Mouse (Mus musculus) kidney, embryonic 15.5 days (tissue): ENCODE results near the gene Cntnap5a. TPM values are rescaled to one million over a fixed set of nuclear protein-coding genes. Genes with fewer than 3 reads are reported as not detected.

Experiments used
- ATAC-seq: fragments of 200-750 bp; cut with Nextera tagmentation; replicated peaks from 2 replicates; pipeline ENCODE4 v1.8.0; 2017; ENCODE audit warnings: moderate TSS enrichment; ENCODE audit not compliant: low FRiP score
- H3K27ac ChIP-seq: fragments of 300-500 bp; sonication (generic); 2 replicates; pipeline ENCODE4 v1.5.1; 2015; ENCODE audit warnings: mild to moderate bottlenecking, inconsistent platforms
- H3K27me3 ChIP-seq: fragments of 300-500 bp; sonication (generic); 2 replicates; pipeline ENCODE4 v1.6.1; 2015; ENCODE audit warnings: inconsistent platforms
- H3K36me3 ChIP-seq: fragments of 300-500 bp; sonication (generic); 2 replicates; pipeline ENCODE4 v1.6.1; 2015; ENCODE audit warnings: inconsistent platforms
- H3K4me1 ChIP-seq: fragments of 300-500 bp; sonication (generic); 2 replicates; pipeline ENCODE4 v1.6.1; 2015; ENCODE audit warnings: inconsistent platforms
- H3K4me2 ChIP-seq: fragments of 300-500 bp; sonication (generic); 2 replicates; pipeline ENCODE4 v1.6.1; 2015; ENCODE audit warnings: moderate library complexity, mild to moderate bottlenecking, inconsistent platforms
- H3K4me3 ChIP-seq: fragments of 300-500 bp; sonication (generic); replicated peaks from 2 replicates; pipeline ENCODE4 v1.5.1; 2015; ENCODE audit warnings: mild to moderate bottlenecking, inconsistent platforms
- H3K9ac ChIP-seq: fragments of 300-500 bp; sonication (generic); 2 replicates; pipeline ENCODE4 v1.6.1; 2015; ENCODE audit warnings: mild to moderate bottlenecking, inconsistent platforms
- H3K9me3 ChIP-seq: fragments of 300-500 bp; sonication (generic); replicated peaks from 2 replicates; pipeline ENCODE4 v1.6.1; 2016; ENCODE audit warnings: inconsistent platforms
- WGBS: fragments of 180-500 bp; shearing (Covaris S2); methylation state at CpG from one replicate; pipeline ENCODE4 v1.1.7; 2015; ENCODE audit warnings: mixed read lengths; 5-methylcytosine and 5-hydroxymethylcytosine counted together
- polyA plus RNA-seq: library from polyadenylated mRNA; unstranded; fragments of >200 nt; fragmentation: Nextera tagmentation; extraction: Ambion mirVana; gene quantifications from 2 replicates; pipeline ENCODE4 v1.2.1, GENCODE M21; 2015

Cntnap5a gene
- polyA plus RNA-seq, 1 experiment from 2014 or later = 0.04 TPM

GRCm38 (mm10) chr1:115925953-115926665 is 241.6 kb downstream of the Cntnap5a start:
- H3K4me1 ChIP-seq = no peaks in the 10 kb centered on the region
- no peaks in the 10 kb centered on the region for H3K27me3 ChIP-seq
- H3K36me3 ChIP-seq = no peaks in the 10 kb centered on the region
- 85% methylated on average over 1 of the region's 1 CpGs for WGBS
- no peak overlapping the region for H3K4me2 ChIP-seq
- H3K27ac ChIP-seq = no peak overlapping the region
- no peaks in the 10 kb centered on the region for H3K9me3 ChIP-seq
- no peak overlapping the region for H3K4me3 ChIP-seq
- no peak for ATAC-seq
- no peak overlapping the region for H3K9ac ChIP-seq

- no peaks in the 10 kb centered on the region for H3K9me3 ChIP-seq
- no peaks in the 10 kb centered on the region for H3K27me3 ChIP-seq
- H3K4me2 ChIP-seq = no peak overlapping the region
- H3K36me3 ChIP-seq = no peaks in the 10 kb centered on the region
- 68% methylated on average over 1 of the region's 1 CpGs for WGBS
- H3K27ac ChIP-seq = no peak overlapping the region
- H3K9ac ChIP-seq = no peak overlapping the region
- ATAC-seq = no peak
- no peak overlapping the region for H3K4me3 ChIP-seq
- no peaks in the 10 kb centered on the region for H3K4me1 ChIP-seq
These were observed 247.5 kb downstream of the Cntnap5a start for GRCm38 (mm10) chr1:115932045-115932444.

GRCm38 (mm10) chr1:115945892-115946291 is 261.3 kb downstream of the Cntnap5a start:
- WGBS = 85% methylated on average over 3 of the region's 3 CpGs
- no peak overlapping the region for H3K9ac ChIP-seq
- no peaks in the 10 kb centered on the region for H3K36me3 ChIP-seq
- no peak overlapping the region for H3K4me2 ChIP-seq
- H3K4me3 ChIP-seq = no peak overlapping the region
- H3K4me1 ChIP-seq = no peaks in the 10 kb centered on the region
- H3K9me3 ChIP-seq = no peaks in the 10 kb centered on the region
- no peaks in the 10 kb centered on the region for H3K27me3 ChIP-seq
- no peak for ATAC-seq
- H3K27ac ChIP-seq = no peak overlapping the region

GRCm38 (mm10) chr1:115956528-115956927 is 272.0 kb downstream of the Cntnap5a start:
- WGBS = 89% methylated on average over 2 of the region's 2 CpGs
- Histone ChIP-seq H3K4me1 (no peaks in the 10 kb centered on the region), H3K36me3 (no peaks in the 10 kb centered on the region), H3K9me3 (no peaks in the 10 kb centered on the region), H3K4me2 (no peak overlapping the region), H3K4me3 (no peak overlapping the region), H3K9ac (no peak overlapping the region), H3K27ac (no peak overlapping the region), H3K27me3 (no peaks in the 10 kb centered on the region)
- ATAC-seq = no peak

GRCm38 (mm10) chr1:115964993-115965575 is 280.5 kb downstream of the Cntnap5a start:
- Histone ChIP-seq H3K36me3 (no peaks in the 10 kb centered on the region), H3K27me3 (no peaks in the 10 kb centered on the region), H3K9ac (no peak overlapping the region), H3K9me3 (no peaks in the 10 kb centered on the region), H3K4me2 (no peak overlapping the region), H3K27ac (no peak overlapping the region), H3K4me1 (no peaks in the 10 kb centered on the region), H3K4me3 (no peak overlapping the region)
- 78% methylated on average over 4 of the region's 4 CpGs for WGBS
- ATAC-seq = no peak

GRCm38 (mm10) chr1:115990204-115990603 is 305.6 kb downstream of the Cntnap5a start:
- Histone ChIP-seq H3K4me1 (no peaks in the 10 kb centered on the region), H3K27me3 (no peaks in the 10 kb centered on the region), H3K36me3 (no peaks in the 10 kb centered on the region), H3K4me2 (no peak overlapping the region), H3K9ac (no peak overlapping the region), H3K27ac (no peak overlapping the region), H3K4me3 (no peak overlapping the region), H3K9me3 (no peaks in the 10 kb centered on the region)
- no peak for ATAC-seq
- WGBS = 76% methylated on average over 1 of the region's 1 CpGs

- Histone ChIP-seq H3K27me3 (no peaks in the 10 kb centered on the region), H3K4me3 (no peak overlapping the region), H3K27ac (no peak overlapping the region), H3K9ac (no peak overlapping the region), H3K4me1 (no peaks in the 10 kb centered on the region), H3K9me3 (no peaks in the 10 kb centered on the region; the same call in 1 of the 2 replicates), H3K4me2 (no peak overlapping the region), H3K36me3 (no peaks in the 10 kb centered on the region)
- WGBS = 78% methylated on average over 2 of the region's 2 CpGs
- no peak for ATAC-seq
These were observed 331.2 kb downstream of the Cntnap5a start for GRCm38 (mm10) chr1:116015768-116016167.

- Histone ChIP-seq H3K27me3 (no peaks in the 10 kb centered on the region), H3K9me3 (no peaks in the 10 kb centered on the region), H3K36me3 (no peaks in the 10 kb centered on the region), H3K4me2 (no peak overlapping the region), H3K4me3 (no peak overlapping the region), H3K27ac (no peak overlapping the region), H3K4me1 (no peaks in the 10 kb centered on the region), H3K9ac (no peak overlapping the region)
- no peak for ATAC-seq
- WGBS = 77% methylated on average over 1 of the region's 1 CpGs
These were observed 345.1 kb downstream of the Cntnap5a start for GRCm38 (mm10) chr1:116029653-116030052.

- no peaks in the 10 kb centered on the region for H3K27me3 ChIP-seq
- no peaks in the 10 kb centered on the region for H3K36me3 ChIP-seq
- no peak overlapping the region for H3K27ac ChIP-seq
- 31% methylated on average over 1 of the region's 1 CpGs for WGBS
- H3K4me2 ChIP-seq = no peak overlapping the region
- no peak overlapping the region for H3K4me3 ChIP-seq
- no peaks in the 10 kb centered on the region for H3K4me1 ChIP-seq
- no peak for ATAC-seq
- no peaks in the 10 kb centered on the region for H3K9me3 ChIP-seq
- H3K9ac ChIP-seq = no peak overlapping the region
These were observed 351.3 kb downstream of the Cntnap5a start for GRCm38 (mm10) chr1:116035897-116036296.

GRCm38 (mm10) chr1:116036894-116037293 is 352.3 kb downstream of the Cntnap5a start:
- H3K36me3 ChIP-seq = no peaks in the 10 kb centered on the region
- no peaks in the 10 kb centered on the region for H3K9me3 ChIP-seq
- H3K4me2 ChIP-seq = no peak overlapping the region
- ATAC-seq = no peak
- H3K27me3 ChIP-seq = no peaks in the 10 kb centered on the region
- no peak overlapping the region for H3K27ac ChIP-seq
- H3K4me3 ChIP-seq = no peak overlapping the region
- WGBS = 96% methylated on average over 2 of the region's 2 CpGs
- H3K9ac ChIP-seq = no peak overlapping the region
- H3K4me1 ChIP-seq = no peaks in the 10 kb centered on the region

- Histone ChIP-seq H3K4me1 (no peaks in the 10 kb centered on the region), H3K36me3 (no peaks in the 10 kb centered on the region), H3K4me2 (no peak overlapping the region), H3K4me3 (no peak overlapping the region), H3K9me3 (no peaks in the 10 kb centered on the region), H3K27ac (no peak overlapping the region), H3K27me3 (no peaks in the 10 kb centered on the region), H3K9ac (no peak overlapping the region)
- ATAC-seq = no peak
- 61% methylated on average over 1 of the region's 1 CpGs for WGBS
These were observed 359.5 kb downstream of the Cntnap5a start for GRCm38 (mm10) chr1:116044083-116044482.

GRCm38 (mm10) chr1:116107010-116107723 is 422.6 kb downstream of the Cntnap5a start:
- Histone ChIP-seq H3K4me2 (no peak overlapping the region), H3K36me3 (no peaks in the 10 kb centered on the region)

More at GRCm38 (mm10) chr1:116107010-116107723, 422.6 kb downstream of the Cntnap5a start:
- H3K9ac ChIP-seq = no peak overlapping the region
- no peak for ATAC-seq
- no peak overlapping the region for H3K27ac ChIP-seq
- H3K9me3 ChIP-seq = no peaks in the 10 kb centered on the region
- H3K27me3 ChIP-seq = no peaks in the 10 kb centered on the region
- 80% methylated on average over 3 of the region's 3 CpGs for whole genome bisulfite sequencing
- no peaks in the 10 kb centered on the region for H3K4me1 ChIP-seq
- H3K4me3 ChIP-seq = no peak overlapping the region
